Mouse (Mus musculus) left cerebral cortex, adult 11 months (tissue): ENCODE results near the gene Banf2.

Experiments
- DNase-seq: peaks from one replicate; pipeline ENCODE4 v3.0.0; 2022; ENCODE audit warnings: low spot score

Gene Banf2

GRCm38 (mm10) chr2:144025361-144025760, 7.5 kb upstream of the Banf2 start:
- DNase-seq = no peak

- DNase-seq = no peak
These were observed 6.4 kb upstream of the Banf2 start for GRCm38 (mm10) chr2:144026456-144026855.

- no peak for DNase-seq
These were observed 2.1 kb upstream of the Banf2 start for GRCm38 (mm10) chr2:144030791-144031190.

GRCm38 (mm10) chr2:144044726-144045125, 11.9 kb downstream of the Banf2 start:
- peak; percentile 61 for DNase-seq

- peak; percentile 28 for DNase-seq
These were observed 13.1 kb downstream of the Banf2 start for GRCm38 (mm10) chr2:144045756-144046560.

- no peak for DNase-seq
These were observed 14.1 kb downstream of the Banf2 start for GRCm38 (mm10) chr2:144046916-144047315.

- DNase-seq = no peak
These were observed 17.4 kb downstream of the Banf2 start for GRCm38 (mm10) chr2:144050146-144050680.

- no peak for DNase-seq
These were observed 18.0 kb downstream of the Banf2 start for GRCm38 (mm10) chr2:144050861-144051260.

GRCm38 (mm10) chr2:144052410-144053065, 19.7 kb downstream of the Banf2 start:
- DNase-seq = peak; percentile 54

GRCm38 (mm10) chr2:144057735-144058134, 24.9 kb downstream of the Banf2 start:
- no peak for DNase-seq

- no peak for DNase-seq
These were observed 28.8 kb downstream of the Banf2 start for GRCm38 (mm10) chr2:144061701-144062100.

GRCm38 (mm10) chr2:144065499-144065898, 32.6 kb downstream of the Banf2 start:
- DNase-seq = no peak

- DNase-seq = no peak
These were observed 36.8 kb downstream of the Banf2 start for GRCm38 (mm10) chr2:144069663-144070062.

GRCm38 (mm10) chr2:144070479-144070878, 37.6 kb downstream of the Banf2 start:
- no peak for DNase-seq

GRCm38 (mm10) chr2:144072642-144073041, 39.8 kb downstream of the Banf2 start:
- no peak for DNase-seq

GRCm38 (mm10) chr2:144074059-144074458, 41.2 kb downstream of the Banf2 start:
- DNase-seq = no peak

- DNase-seq = no peak
These were observed 43.8 kb downstream of the Banf2 start for GRCm38 (mm10) chr2:144076625-144077024.

- DNase-seq = no peak
These were observed 46.0 kb downstream of the Banf2 start for GRCm38 (mm10) chr2:144078897-144079296.

- no peak for DNase-seq
These were observed 53.5 kb downstream of the Banf2 start for GRCm38 (mm10) chr2:144086183-144086847.

- no peak for DNase-seq
These were observed 55.2 kb downstream of the Banf2 start for GRCm38 (mm10) chr2:144087899-144088584.

- no peak for DNase-seq
These were observed 59.9 kb downstream of the Banf2 start for GRCm38 (mm10) chr2:144092767-144093166.

GRCm38 (mm10) chr2:144094721-144095120, 61.9 kb downstream of the Banf2 start:
- DNase-seq = no peak
